Mouse (Mus musculus) brain, embryonic 14.5 days (tissue): Measurements from ENCODE around the gene Batf.

ENCODE experiments used
- CTCF ChIP-seq: fragments of 200-500 bp; IDR thresholded peaks from 2 replicates; pipeline ENCODE4 v1.5.1; 2012; ENCODE audit warnings: inconsistent platforms, mild to moderate bottlenecking, moderate library complexity, borderline replicate concordance; ENCODE audit not compliant: insufficient read depth, insufficient read length; ENCODE audit errors: extremely low read depth
- POLR2A ChIP-seq: fragments of 200-500 bp; IDR thresholded peaks from 2 replicates; pipeline ENCODE4 v1.6.1; 2012; ENCODE audit warnings: mild to moderate bottlenecking, inconsistent platforms, borderline replicate concordance; ENCODE audit not compliant: poor library complexity, insufficient read depth, insufficient read length, severe bottlenecking; ENCODE audit errors: extremely low read depth

DNA sequence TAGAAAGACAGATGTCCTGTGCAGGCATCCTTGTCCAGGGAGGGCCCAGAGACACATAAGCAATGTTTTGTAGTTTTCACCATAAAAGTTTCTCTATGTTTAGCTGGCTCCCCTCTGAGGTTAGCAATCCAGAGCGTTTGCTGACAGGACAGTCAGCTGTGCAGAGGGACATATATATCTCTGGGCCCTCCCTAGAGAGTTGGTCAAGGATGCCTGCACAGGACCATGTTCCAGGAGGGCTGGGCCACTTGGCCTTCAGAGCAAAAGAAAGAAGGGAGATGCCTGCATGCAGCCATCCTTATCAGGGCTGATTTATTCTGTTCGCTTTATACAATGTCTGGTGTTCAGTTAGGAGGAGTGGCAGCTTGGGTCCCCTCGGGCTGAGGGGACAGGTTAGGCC, 70.0 kb downstream of the Batf start:
- TF ChIP-seq POLR2A = no peak
- TF ChIP-seq CTCF = no peak
